Mouse (Mus musculus) CH12.LX (cell line): Measurements from ENCODE around the gene Apbb1. TPM values are rescaled to one million over a fixed set of nuclear protein-coding genes. Genes with fewer than 3 reads are reported as not detected.

Experiments
- DNase-seq: peaks from one replicate; pipeline ENCODE4 v3.0.0-alpha.2; 2013; ENCODE audit errors: extremely low read depth
- H3K27ac ChIP-seq: 2 replicates; pipeline ENCODE4 v1.5.1; 2012; ENCODE audit warnings: low read depth, mild to moderate bottlenecking, control low read depth, moderate library complexity; ENCODE audit not compliant: insufficient read depth
- H3K27me3 ChIP-seq: replicated peaks from 2 replicates; pipeline ENCODE3; 2012; ENCODE audit warnings: inconsistent platforms
- H3K36me3 ChIP-seq, 2 experiments: replicated peaks in 1 of 2; 2 replicates each; pipeline versions ENCODE3 to v1.6.1; 2012; ENCODE audit warnings: inconsistent platforms in 1 of 2, low read length in 1 of 2, mild to moderate bottlenecking in 1 of 2, mixed read lengths in 1 of 2, moderate library complexity in 1 of 2; ENCODE audit not compliant: control insufficient read depth in 1 of 2, insufficient read depth in 1 of 2
- H3K4me1 ChIP-seq, 2 experiments: 2 replicates each; pipeline ENCODE4 v1.6.1; 2012; ENCODE audit warnings: inconsistent platforms in 1 of 2, moderate library complexity in 1 of 2; ENCODE audit not compliant: insufficient read depth in 2 of 2, control insufficient read depth in 1 of 2
- H3K4me2 ChIP-seq: 2 replicates; pipeline ENCODE4 v1.6.1; 2012; ENCODE audit warnings: low read depth, mild to moderate bottlenecking, control low read depth; ENCODE audit not compliant: poor library complexity, insufficient read depth, severe bottlenecking
- H3K4me3 ChIP-seq, 3 experiments: fragments of 150-350 bp in 1 of 3; sonication (generic) in 1 of 3; replicated peaks in 1 of 3; 2 replicates each; pipeline versions ENCODE3 to v1.5.1; 2011 to 2012; ENCODE audit warnings: low read depth in 2 of 3, low read length in 2 of 3, mild to moderate bottlenecking in 2 of 3, moderate library complexity in 2 of 3, control low read depth in 1 of 3, improper control_type of control experiment in 1 of 3, inconsistent platforms in 1 of 3, mixed read lengths in 1 of 3; ENCODE audit not compliant: poor library complexity in 1 of 3
- H3K79me2 ChIP-seq: replicated peaks from 2 replicates; pipeline ENCODE4 v1.6.1; 2012; ENCODE audit warnings: mild to moderate bottlenecking, moderate library complexity; ENCODE audit not compliant: control insufficient read depth, poor library complexity, insufficient read depth, severe bottlenecking; ENCODE audit errors: extremely low read depth
- H3K9ac ChIP-seq: 2 replicates; pipeline ENCODE4 v1.6.1; 2012; ENCODE audit warnings: low read depth, mild to moderate bottlenecking, control low read depth, moderate library complexity; ENCODE audit not compliant: insufficient read depth
- H3K9me3 ChIP-seq: replicated peaks from 2 replicates; pipeline ENCODE3; 2012; ENCODE audit warnings: low read length, inconsistent platforms, mixed read lengths
- CTCF ChIP-seq, 2 experiments: IDR thresholded peaks in 1 of 2; conservative IDR thresholded peaks in 1 of 2; 2 replicates each; pipeline ENCODE4 v1.5.1; 2011 to 2012; ENCODE audit warnings: low read depth in 2 of 2, low read length in 2 of 2, improper control_type of control experiment in 1 of 2, inconsistent platforms in 1 of 2, mild to moderate bottlenecking in 1 of 2, moderate library complexity in 1 of 2
- ELF1 ChIP-seq: IDR thresholded peaks from 2 replicates; pipeline ENCODE4 v1.6.1; 2014; ENCODE audit warnings: low read depth, mild to moderate bottlenecking, inconsistent platforms, low read length, improper control_type of control experiment
- ETS1 ChIP-seq: conservative IDR thresholded peaks from 2 replicates; pipeline ENCODE4 v1.6.1; 2012; ENCODE audit warnings: low read depth, mild to moderate bottlenecking, inconsistent platforms, low read length, improper control_type of control experiment, moderate library complexity
- GABPA ChIP-seq: IDR thresholded peaks from 2 replicates; pipeline ENCODE4 v1.6.1; 2012; ENCODE audit warnings: low read depth, low read length, improper control_type of control experiment, inconsistent platforms; ENCODE audit not compliant: insufficient replicate concordance
- JUN ChIP-seq: IDR thresholded peaks from 2 replicates; pipeline ENCODE4 v1.6.1; 2011; ENCODE audit warnings: low read depth, mild to moderate bottlenecking, low read length, improper control_type of control experiment, moderate library complexity; ENCODE audit not compliant: insufficient read depth
- MAX ChIP-seq: IDR thresholded peaks from 2 replicates; pipeline ENCODE4 v1.6.1; 2011; ENCODE audit warnings: low read length, improper control_type of control experiment
- MEF2A ChIP-seq: IDR thresholded peaks from 2 replicates; pipeline ENCODE4 v1.6.1; 2014; ENCODE audit warnings: low read depth, mild to moderate bottlenecking, inconsistent platforms, low read length, improper control_type of control experiment, borderline replicate concordance
- MXI1 ChIP-seq: IDR thresholded peaks from 2 replicates; pipeline ENCODE4 v1.6.1; 2011; ENCODE audit warnings: mild to moderate bottlenecking, low read depth, low read length, improper control_type of control experiment
- NELFE ChIP-seq: IDR thresholded peaks from 2 replicates; pipeline ENCODE4 v1.6.1; 2011; ENCODE audit warnings: low read depth, low read length, improper control_type of control experiment
- NRF1 ChIP-seq: IDR thresholded peaks from 2 replicates; pipeline ENCODE4 v1.6.1; 2014; ENCODE audit warnings: low read depth, mild to moderate bottlenecking, inconsistent platforms, low read length, improper control_type of control experiment, moderate library complexity
- POLR2AphosphoS2 ChIP-seq: IDR thresholded peaks from 2 replicates; pipeline ENCODE4 v1.6.1; 2011; ENCODE audit warnings: low read depth, low read length, improper control_type of control experiment
- RAD21 ChIP-seq: IDR thresholded peaks from 2 replicates; pipeline ENCODE4 v1.6.1; 2011; ENCODE audit warnings: low read depth, mild to moderate bottlenecking, low read length, improper control_type of control experiment, moderate library complexity
- SIN3A ChIP-seq: IDR thresholded peaks from 2 replicates; pipeline ENCODE4 v1.6.1; 2012; ENCODE audit warnings: low read length, improper control_type of control experiment, inconsistent platforms
- SMC3 ChIP-seq: IDR thresholded peaks from 2 replicates; pipeline ENCODE4 v1.6.1; 2011; ENCODE audit warnings: low read depth, low read length, improper control_type of control experiment
- UBTF ChIP-seq: IDR thresholded peaks from 2 replicates; pipeline ENCODE4 v1.6.1; 2012; ENCODE audit warnings: low read depth, mild to moderate bottlenecking, inconsistent platforms, low read length, improper control_type of control experiment, moderate library complexity
- ZC3H11A ChIP-seq: IDR thresholded peaks from 2 replicates; pipeline ENCODE4 v1.6.1; 2012; ENCODE audit warnings: low read depth, mild to moderate bottlenecking, inconsistent platforms, low read length, improper control_type of control experiment
- ZKSCAN1 ChIP-seq: IDR thresholded peaks from 2 replicates; pipeline ENCODE4 v1.6.1; 2012; ENCODE audit warnings: low read depth, inconsistent platforms, low read length, improper control_type of control experiment, borderline replicate concordance
- ZMIZ1 ChIP-seq: IDR thresholded peaks from 2 replicates; pipeline ENCODE4 v1.6.1; 2012; ENCODE audit warnings: low read depth, mild to moderate bottlenecking, inconsistent platforms, low read length, improper control_type of control experiment
- ZNF384 ChIP-seq: IDR thresholded peaks from 2 replicates; pipeline ENCODE4 v1.6.1; 2012; ENCODE audit warnings: low read depth, low read length, improper control_type of control experiment, inconsistent platforms
- dilution Hi-C: fragments of 300-500 bp; cut with MboI; formaldehyde crosslinking; loops from 2 replicates; pipeline ENCODE4 v1.14.3; 2020; ENCODE audit warnings: low sequenced_read_pairs; ENCODE audit not compliant: extremely low pct_unique_long_range_greater_than_20kb, extremely low pct_ligation_motif_present
- in situ Hi-C: fragments of 300-500 bp; cut with MboI; formaldehyde crosslinking; loops from 3 replicates; pipeline ENCODE4 v1.14.3; 2019; ENCODE audit warnings: low sequenced_read_pairs, low pct_ligation_motif_present, low pct_unique_long_range_greater_than_20kb, mixed read lengths
- polyA plus RNA-seq: library from polyadenylated mRNA; unstranded; fragments of >175 nt; gene quantifications from 2 replicates; pipeline ENCODE4 v1.2.1, GENCODE M21; 2012; ENCODE audit warnings: low read depth; ENCODE audit not compliant: insufficient read length
- total RNA-seq, 2 experiments: library from RNA; depleted of rRNA; stranded (reverse); fragments of 300-350 nt in 1 of 2; fragments of >200 nt in 1 of 2; gene quantifications; 2 replicates each; pipeline ENCODE4 v1.2.3; 2012 to 2014

Gene Apbb1
- total and polyA plus RNA-seq, 3 experiments, result 1.2 to 3.2 (median 2.1) TPM

DNA sequence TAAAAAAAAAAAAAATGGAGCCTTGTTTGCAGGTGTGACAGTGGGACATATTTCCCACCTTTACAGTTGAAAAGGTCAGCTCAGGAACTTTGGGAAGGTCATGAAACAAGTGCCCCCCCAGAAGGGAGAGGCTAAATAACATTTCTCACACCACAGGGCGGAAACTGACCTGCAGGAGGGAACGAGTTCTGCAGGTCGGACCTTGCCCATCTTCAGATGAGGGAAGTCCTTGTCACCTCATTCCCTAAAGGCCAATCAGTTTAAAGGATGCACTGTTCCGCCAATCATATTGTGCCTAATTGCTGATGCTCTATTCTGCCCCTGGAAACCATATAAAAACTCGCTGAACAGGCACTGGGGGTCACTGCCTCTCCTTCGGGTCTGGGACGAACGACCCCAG, 35.5 kb downstream of the Apbb1 start:
- dilution Hi-C loops, result no loop called here
- H3K27ac ChIP-seq, result no peak overlapping the region
- H3K4me3 ChIP-seq, result no peak overlapping the region
- no peaks in the 10 kb centered on the region for H3K36me3 ChIP-seq
- no peak for TF ChIP-seq MEF2A
- no peak for TF ChIP-seq ELF1
- no peak for TF ChIP-seq SIN3A
- no peak for TF ChIP-seq ZMIZ1
- TF ChIP-seq NRF1, result no peak
- TF ChIP-seq JUN, result no peak
- TF ChIP-seq POLR2AphosphoS2, result no peak
- no peak for TF ChIP-seq GABPA
- no peak for TF ChIP-seq ZNF384
- TF ChIP-seq ETS1, result no peak
- TF ChIP-seq MXI1, result no peak
- TF ChIP-seq SMC3, result no peak
- TF ChIP-seq RAD21, result no peak
- no peak for TF ChIP-seq NELFE
- no peak for TF ChIP-seq ZC3H11A
- TF ChIP-seq CTCF (conservative IDR thresholded peaks at IDR 0.05 in 1 of 2, IDR thresholded peaks at IDR 0.05 in 1 of 2; ENCODE audit: low read depth in 2 of 2, low read length in 2 of 2), result no peak
- no peak for TF ChIP-seq ZKSCAN1
- H3K27me3 ChIP-seq, result no peaks in the 10 kb centered on the region
- no peak for DNase-seq
- in situ Hi-C loops, result no loop called here
- no peaks in the 10 kb centered on the region for H3K9me3 ChIP-seq
- H3K4me2 ChIP-seq, result no peak overlapping the region
- H3K9ac ChIP-seq, result no peak overlapping the region
- no peaks in the 10 kb centered on the region for H3K79me2 ChIP-seq
- peaks cover 0 to 3% of the 10 kb centered on the region in 2 experiments; a peak in 1 of 4 replicates for H3K4me1 ChIP-seq

DNA sequence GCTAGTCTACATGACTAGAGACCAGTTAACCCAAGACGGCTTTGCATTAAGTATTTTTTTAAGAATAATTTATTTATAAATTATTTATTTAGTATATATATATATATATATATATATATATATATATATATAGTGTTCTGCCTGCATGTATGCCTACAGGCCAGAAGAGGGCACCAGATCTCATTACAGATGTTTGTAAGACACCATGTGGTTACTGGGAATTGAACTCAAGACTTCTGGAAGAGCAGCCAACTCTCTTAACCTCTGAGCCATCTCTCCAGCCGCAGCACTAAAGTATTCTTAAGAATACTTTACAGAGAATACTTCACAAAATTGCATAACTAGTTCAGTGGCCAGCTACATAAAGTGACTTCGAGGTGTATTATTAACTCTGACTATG, 47.3 kb downstream of the Apbb1 start:
- peak; percentile 13 for DNase-seq
- Histone ChIP-seq H3K4me3 (no peak overlapping the region), H3K9ac (no peak overlapping the region), H3K4me1 (no peaks in the 10 kb centered on the region), H3K27me3 (no peaks in the 10 kb centered on the region), H3K36me3 (no peaks in the 10 kb centered on the region), H3K79me2 (no peaks in the 10 kb centered on the region), H3K9me3 (no peaks in the 10 kb centered on the region), H3K27ac (no peak overlapping the region), H3K4me2 (no peak overlapping the region)
- dilution Hi-C loops (no loop called here), in situ Hi-C loops (no loop called here)
- TF ChIP-seq UBTF (no peak), RAD21 (peak; percentile 27), SMC3 (peak; percentile 22), CTCF (conservative IDR thresholded peaks at IDR 0.05 in 1 of 2, IDR thresholded peaks at IDR 0.05 in 1 of 2; ENCODE audit: low read depth in 2 of 2, low read length in 2 of 2) (peak in 1 of 2 experiments; percentile 41; a peak in 2 of 4 replicates), MAX (no peak)
